In genomic region chr15:79346051-79346793, GRCm38 (mm10) we compare ENCODE assay signal across 8 mouse cellular contexts. TPM values are rescaled to one million over a fixed set of nuclear protein-coding genes. Genes with fewer than 3 reads are reported as not detected.
DNase-seq lines count a peak whose midpoint lies in the region; ATAC-seq and TF ChIP-seq lines count a peak whose summit lies in the region.

Gene Maff, plus strand, starts transcription at chr15:79346621.

- peak within 1 kb of the TSS; percentile 93 for H3K27ac ChIP-seq in kidney, embryonic 16.5 days (ENCODE audit: low read length)
- H3K27ac ChIP-seq in cortical plate, adult 2 months (ENCODE audit: insufficient read depth, low read length): no peak within 1 kb of the TSS; the same call in 1 of the 2 replicates

- peaks cover 14% of the 10 kb centered on the region for H3K4me1 ChIP-seq in kidney, embryonic 16.5 days (ENCODE audit: insufficient read depth, low read length)
- peaks cover 2% of the 10 kb centered on the region; the same call in 1 of the 2 replicates for H3K4me1 ChIP-seq in cortical plate, adult 2 months (ENCODE audit: control insufficient read depth, insufficient read depth, low read length)

- no peak for TF ChIP-seq CTCF in cortical plate, adult 2 months (IDR thresholded peaks at IDR 0.05; ENCODE audit: extremely low read depth, insufficient read depth, low read length)

- H3K9me3 ChIP-seq in kidney, embryonic 16.5 days (ENCODE audit: low read length): no peaks in the 10 kb centered on the region; the same call in 1 of the 2 replicates

- no peaks in the 10 kb centered on the region for H3K36me3 ChIP-seq in kidney, embryonic 16.5 days (ENCODE audit: insufficient read depth, low read length)

- H3K4me3 ChIP-seq in kidney, embryonic 16.5 days (ENCODE audit: low read length): peak within 1 kb of the TSS; percentile 69
- H3K4me3 ChIP-seq in cortical plate, adult 2 months (ENCODE audit: insufficient read depth, low read length): peak within 1 kb of the TSS; percentile 53

- DNase-seq in kidney, postnatal 10 days: no peak
- peak; percentile 53 for DNase-seq in induced T-regulatory cell, adult 2 months (ENCODE audit: low read depth)
- DNase-seq in natural killer cell, adult 2 months (ENCODE audit: low spot score in 2 of 2): peak; percentile 72 to 84
- DNase-seq in thymus, postnatal 10 days (ENCODE audit: low spot score in 2 of 2): no peak
- DNase-seq in urinary bladder, adult 18-20 months (ENCODE audit: low spot score in 2 of 2): no peak
- DNase-seq in ovary, postnatal 14 days (ENCODE audit: low spot score): no peak

- peak within 1 kb of the TSS; percentile 98 for H3K4me2 ChIP-seq in kidney, embryonic 16.5 days (replicated peaks; ENCODE audit: low read depth, low read length)

- no peak for ATAC-seq in kidney, embryonic 16.5 days (ENCODE audit: low FRiP score, low TSS enrichment)

- WGBS in kidney, embryonic 16.5 days: 55% methylated on average over 8 of the region's 8 CpGs

- peak within 1 kb of the TSS; percentile 76 for H3K9ac ChIP-seq in kidney, embryonic 16.5 days (replicated peaks; ENCODE audit: low read length)

- no peak for TF ChIP-seq POLR2A in cortical plate, adult 2 months (IDR thresholded peaks at IDR 0.05; ENCODE audit: extremely low read depth, insufficient read depth, low read length)

- no peaks in the 10 kb centered on the region; the same call in 1 of the 2 replicates for H3K27me3 ChIP-seq in kidney, embryonic 16.5 days (ENCODE audit: insufficient read depth, low read length)

RNA-seq across cellular contexts. Expression of gene Maff, which starts in this region (rescaled TPM):
- polyA plus RNA-seq in kidney, embryonic 16.5 days (2015; fragmentation: Nextera tagmentation; extraction: Ambion mirVana): 3.7 and 4.0 TPM in 2 replicates
- 0.71 and 0.78 TPM in 2 replicates for polyA plus RNA-seq in cortical plate, adult 2 months (2012; rRNA removed)

Comparison
In these comparisons a context has a peak if more than half of its experiments do, and no peak if none do; other contexts are left out.
1. DNase-seq: peak in induced T-regulatory cell, adult 2 months (single experiment) and natural killer cell, adult 2 months (2 of 2); none in kidney, postnatal 10 days (single experiment), thymus, postnatal 10 days (0 of 2), urinary bladder, adult 18-20 months (0 of 2) and ovary, postnatal 14 days (single experiment).